Mouse (Mus musculus) neural tube, embryonic 12.5 days (tissue): ENCODE measurements around the gene Olfr862. TPM values are rescaled to one million over a fixed set of nuclear protein-coding genes. Genes with fewer than 3 reads are reported as not detected.

Experiments used
- ATAC-seq: fragments of 200-750 bp; cut with Nextera tagmentation; 2 replicates; pipeline ENCODE4 v1.8.0; 2017; ENCODE audit warnings: low read depth, mild to moderate bottlenecking, moderate TSS enrichment, moderate library complexity; ENCODE audit not compliant: low FRiP score
- H3K27ac ChIP-seq: fragments of 300-500 bp; sonication (generic); 2 replicates; pipeline ENCODE4 v1.5.1; 2016
- H3K27me3 ChIP-seq: fragments of 300-500 bp; sonication (generic); replicated peaks from 2 replicates; pipeline ENCODE4 v1.6.1; 2016; ENCODE audit warnings: mild to moderate bottlenecking
- H3K36me3 ChIP-seq: fragments of 300-500 bp; sonication (generic); 2 replicates; pipeline ENCODE4 v1.6.1; 2016; ENCODE audit warnings: mild to moderate bottlenecking
- H3K4me1 ChIP-seq: fragments of 300-500 bp; sonication (generic); 2 replicates; pipeline ENCODE4 v1.6.1; 2016
- H3K4me2 ChIP-seq: fragments of 300-500 bp; sonication (generic); replicated peaks from 2 replicates; pipeline ENCODE4 v1.6.1; 2016; ENCODE audit warnings: mild to moderate bottlenecking
- H3K4me3 ChIP-seq: fragments of 300-500 bp; sonication (generic); 2 replicates; pipeline ENCODE4 v1.5.1; 2016
- H3K9ac ChIP-seq: fragments of 300-500 bp; sonication (generic); 2 replicates; pipeline ENCODE4 v1.6.1; 2016; ENCODE audit warnings: mild to moderate bottlenecking
- H3K9me3 ChIP-seq: fragments of 300-500 bp; sonication (generic); 2 replicates; pipeline ENCODE4 v1.6.1; 2016; ENCODE audit warnings: mild to moderate bottlenecking
- WGBS: fragments of 180-500 bp; shearing (Covaris S2); methylation state at CpG from one replicate; pipeline ENCODE4 v1.1.7; 2016; 5-methylcytosine and 5-hydroxymethylcytosine counted together
- polyA plus RNA-seq: library from polyadenylated mRNA; unstranded; fragments of >200 nt; fragmentation: Nextera tagmentation; extraction: Ambion mirVana; gene quantifications from 2 replicates; pipeline ENCODE4 v1.2.1, GENCODE M21; 2016

Gene Olfr862
- not detected in 2 replicates for polyA plus RNA-seq

GRCm38 (mm10) chr9:19887904-19888303 lies at the start of gene Olfr862:
Gene Olfr862 (minus strand): TSS chr9:19888004.
- no peaks in the 10 kb centered on the region for H3K36me3 ChIP-seq
- H3K27me3 ChIP-seq: no peaks in the 10 kb centered on the region
- no peak for ATAC-seq
- H3K4me2 ChIP-seq: no peak within 1 kb of the TSS
- no peak within 1 kb of the TSS for H3K9ac ChIP-seq
- no peak within 1 kb of the TSS for H3K27ac ChIP-seq
- no peak within 1 kb of the TSS for H3K4me3 ChIP-seq
- H3K9me3 ChIP-seq: peaks cover 11% of the 10 kb centered on the region; the same call in 1 of the 2 replicates
- no peaks in the 10 kb centered on the region for H3K4me1 ChIP-seq

- H3K27me3 ChIP-seq: no peaks in the 10 kb centered on the region
- no peaks in the 10 kb centered on the region for H3K36me3 ChIP-seq
- 0 out of 2 replicates have a peak, but pooled peaks cover under 1% of the 10 kb centered on the region for H3K9me3 ChIP-seq
- H3K4me1 ChIP-seq: no peaks in the 10 kb centered on the region
- ATAC-seq: no peak
- no peak within 1 kb of the TSS for H3K4me2 ChIP-seq
- no peak within 1 kb of the TSS for H3K9ac ChIP-seq
- WGBS: 93% methylated on average over 2 of the region's 2 CpGs
- H3K4me3 ChIP-seq: no peak within 1 kb of the TSS
- no peak within 1 kb of the TSS for H3K27ac ChIP-seq
Observed at GRCm38 (mm10) chr9:19916565-19916964, 28.8 kb upstream of the Olfr862 start, which contains the start of gene Olfr77. Gene Olfr77 (plus strand): TSS chr9:19916865.

- no peaks in the 10 kb centered on the region for H3K27me3 ChIP-seq
- WGBS: 64% methylated on average over 4 of the region's 4 CpGs
Observed at GRCm38 (mm10) chr9:19911170-19911569, 23.4 kb upstream of the Olfr862 start.

GRCm38 (mm10) chr9:19849647-19850046 lies 38.2 kb downstream of the Olfr862 start, which contains the start of gene Olfr860:
Gene Olfr860 (minus strand): TSS chr9:19849747.
- H3K9ac ChIP-seq: no peak within 1 kb of the TSS
- no peaks in the 10 kb centered on the region for H3K27me3 ChIP-seq
- H3K4me1 ChIP-seq: no peaks in the 10 kb centered on the region
- no peak for ATAC-seq
- no peaks in the 10 kb centered on the region for H3K9me3 ChIP-seq
- H3K36me3 ChIP-seq: no peaks in the 10 kb centered on the region
- no peak within 1 kb of the TSS for H3K4me3 ChIP-seq
- H3K4me2 ChIP-seq: no peak within 1 kb of the TSS
- H3K27ac ChIP-seq: no peak within 1 kb of the TSS
- 76% methylated on average over 1 of the region's 1 CpGs for WGBS

More at GRCm38 (mm10) chr9:19911170-19911569, 23.4 kb upstream of the Olfr862 start:
- no peaks in the 10 kb centered on the region for H3K36me3 ChIP-seq
- H3K27ac ChIP-seq: no peak overlapping the region
- no peak overlapping the region for H3K9ac ChIP-seq
- H3K4me2 ChIP-seq: no peak overlapping the region
- H3K4me1 ChIP-seq: no peaks in the 10 kb centered on the region
- no peak for ATAC-seq
- no peak overlapping the region for H3K4me3 ChIP-seq
- peaks cover 6% of the 10 kb centered on the region; the same call in 1 of the 2 replicates for H3K9me3 ChIP-seq

Other genes starting within 250 kb of the Olfr862 start
- gene Olfr857, start 178.6 kb downstream of the Olfr862 start, polyA plus RNA-seq: not detected in 2 replicates
- not detected in 2 replicates for gene Olfr58, start 107.7 kb downstream of the Olfr862 start, polyA plus RNA-seq
- not detected in 2 replicates for gene Olfr859, start 83.1 kb downstream of the Olfr862 start, polyA plus RNA-seq
- not detected in 2 replicates for gene Olfr860, start 38.3 kb downstream of the Olfr862 start, polyA plus RNA-seq
- gene Olfr77, start 28.9 kb upstream of the Olfr862 start, polyA plus RNA-seq: 0.16 and 0.27 TPM in 2 replicates
- not detected in 2 replicates for gene Olfr866, start 140.0 kb upstream of the Olfr862 start, polyA plus RNA-seq
- not detected in 2 replicates for gene Olfr867, start 169.6 kb upstream of the Olfr862 start, polyA plus RNA-seq
- not detected in 2 replicates for gene Olfr868, start 210.6 kb upstream of the Olfr862 start, polyA plus RNA-seq
- not detected in 2 replicates for gene Olfr869, start 241.0 kb upstream of the Olfr862 start, polyA plus RNA-seq